Mouse (Mus musculus) liver, adult (tissue): ENCODE results near the gene Ces1c.

Source experiments
- GATA4 ChIP-seq: IDR thresholded peaks from 2 replicates; pipeline ENCODE4 v1.6.1; 2014; ENCODE audit warnings: mild to moderate bottlenecking, low read length; ENCODE audit not compliant: insufficient replicate concordance

Ces1c gene

DNA sequence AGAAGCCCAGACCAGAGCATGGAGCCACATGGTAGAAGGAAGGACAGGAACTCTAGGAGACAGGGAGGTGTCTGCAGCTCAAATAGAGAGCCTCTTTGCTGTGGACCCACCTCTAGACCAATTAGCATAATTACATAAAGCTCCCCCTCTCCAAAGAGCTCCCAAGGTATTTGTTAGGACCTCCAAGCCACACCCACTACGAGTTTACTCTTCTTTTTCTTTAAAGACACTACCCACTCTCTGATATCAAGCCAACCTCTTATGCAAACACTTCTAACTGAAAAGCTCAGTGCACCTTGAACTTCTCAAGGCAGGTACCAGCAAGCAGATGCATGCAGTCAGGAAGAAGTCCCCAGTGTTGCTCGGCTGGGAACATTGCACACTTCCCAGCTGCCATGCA lies 51.2 kb downstream of the Ces1c start, which contains the start of gene Ces1b:
Gene Ces1b, minus strand, starts transcription at position 131 of the 400 bp plus-strand sequence.
- TF ChIP-seq GATA4 = no peak

DNA sequence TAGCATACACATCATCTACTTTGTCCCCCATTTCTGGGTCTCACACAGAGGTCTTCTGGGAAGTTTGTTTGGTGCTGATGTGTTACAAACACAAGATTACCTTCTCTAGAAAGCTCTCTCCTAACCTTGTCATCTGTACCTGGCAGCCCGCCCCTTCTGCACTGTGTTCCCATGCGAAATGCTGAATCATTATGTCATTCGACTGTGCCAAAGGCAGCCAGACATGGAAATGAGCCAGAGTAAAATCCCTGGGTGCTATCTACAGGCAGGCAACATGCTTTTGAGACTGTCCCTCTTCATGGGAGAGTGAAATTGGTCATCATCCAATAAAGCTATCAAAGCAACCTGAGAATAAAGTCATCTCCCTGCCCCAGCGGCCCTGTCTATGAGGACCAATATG lies 55.8 kb downstream of the Ces1c start:
- TF ChIP-seq GATA4 = no peak

DNA sequence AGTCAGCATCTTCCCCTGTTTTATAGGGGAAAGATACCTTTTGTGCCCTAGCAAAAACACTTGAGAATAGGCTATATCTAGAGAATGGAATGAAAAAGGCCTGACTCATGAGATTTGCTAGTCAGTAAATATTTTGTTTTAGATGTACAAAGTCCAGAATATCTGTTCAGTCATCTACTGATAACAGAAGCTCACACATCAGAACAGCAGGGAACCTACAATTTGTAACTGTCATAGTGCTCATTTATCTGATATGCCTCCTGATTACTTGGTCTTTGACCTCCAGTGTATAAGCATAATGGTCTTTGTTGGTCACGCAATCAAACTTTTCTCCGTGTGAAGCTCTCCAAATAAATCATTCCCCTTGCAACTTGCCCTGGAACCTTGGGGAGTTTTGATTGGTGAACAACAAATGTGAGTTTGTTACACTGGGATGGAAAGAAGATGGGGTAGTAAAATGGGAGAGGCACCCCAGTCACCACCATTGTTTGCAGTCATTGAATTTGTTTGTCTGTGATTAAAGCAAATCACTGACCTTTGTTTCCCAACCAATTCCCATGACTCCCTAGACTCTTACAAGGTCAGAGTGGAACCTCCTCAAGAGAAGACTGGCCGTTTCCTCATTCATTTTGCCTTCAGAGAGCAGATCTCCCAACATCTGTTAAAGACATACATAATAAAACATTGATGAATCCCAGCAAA lies 67.5 kb downstream of the Ces1c start:
- TF ChIP-seq GATA4 = peak; percentile 97

DNA sequence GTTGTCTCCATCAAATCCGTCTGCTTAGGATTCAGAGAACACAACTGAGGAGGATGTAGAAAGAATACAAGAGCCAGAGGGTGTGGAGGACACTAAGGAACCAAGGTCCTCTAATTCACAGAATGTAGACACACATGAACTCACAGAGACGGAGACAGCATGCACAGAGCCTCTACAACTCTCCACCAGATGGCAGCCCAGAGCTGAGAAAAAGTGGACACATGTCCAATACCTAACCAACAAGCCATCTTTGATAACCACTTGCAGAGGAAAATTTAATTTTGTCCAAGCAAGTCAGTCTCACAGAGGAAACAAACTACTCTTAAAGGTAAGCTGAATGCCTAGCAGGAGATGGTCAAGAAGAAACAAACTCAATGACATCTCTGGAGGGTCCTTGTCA lies 71.9 kb downstream of the Ces1c start:
- no peak for TF ChIP-seq GATA4

DNA sequence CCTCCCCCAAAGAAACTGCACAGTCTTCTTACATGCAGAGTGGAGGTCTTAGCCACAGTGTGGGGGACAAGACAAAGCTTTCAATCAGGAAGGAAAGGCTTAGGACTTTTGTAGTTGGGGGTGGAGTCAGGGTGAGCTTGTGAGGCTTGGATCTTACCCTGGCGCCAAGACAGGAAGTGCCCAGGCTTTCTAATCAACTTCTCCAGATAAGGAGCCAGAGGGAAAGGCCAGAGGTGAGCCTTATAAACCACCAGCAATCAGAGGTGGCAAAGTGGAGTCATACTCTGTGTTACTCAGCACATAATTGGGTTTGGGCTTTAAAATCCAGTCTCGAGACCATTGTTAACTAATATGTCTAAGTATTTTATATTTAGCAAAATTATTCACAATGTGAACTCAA lies 75.8 kb downstream of the Ces1c start:
- no peak for TF ChIP-seq GATA4
